Comparison of ENCODE assay signal across 8 mouse cellular contexts in the genomic region with DNA sequence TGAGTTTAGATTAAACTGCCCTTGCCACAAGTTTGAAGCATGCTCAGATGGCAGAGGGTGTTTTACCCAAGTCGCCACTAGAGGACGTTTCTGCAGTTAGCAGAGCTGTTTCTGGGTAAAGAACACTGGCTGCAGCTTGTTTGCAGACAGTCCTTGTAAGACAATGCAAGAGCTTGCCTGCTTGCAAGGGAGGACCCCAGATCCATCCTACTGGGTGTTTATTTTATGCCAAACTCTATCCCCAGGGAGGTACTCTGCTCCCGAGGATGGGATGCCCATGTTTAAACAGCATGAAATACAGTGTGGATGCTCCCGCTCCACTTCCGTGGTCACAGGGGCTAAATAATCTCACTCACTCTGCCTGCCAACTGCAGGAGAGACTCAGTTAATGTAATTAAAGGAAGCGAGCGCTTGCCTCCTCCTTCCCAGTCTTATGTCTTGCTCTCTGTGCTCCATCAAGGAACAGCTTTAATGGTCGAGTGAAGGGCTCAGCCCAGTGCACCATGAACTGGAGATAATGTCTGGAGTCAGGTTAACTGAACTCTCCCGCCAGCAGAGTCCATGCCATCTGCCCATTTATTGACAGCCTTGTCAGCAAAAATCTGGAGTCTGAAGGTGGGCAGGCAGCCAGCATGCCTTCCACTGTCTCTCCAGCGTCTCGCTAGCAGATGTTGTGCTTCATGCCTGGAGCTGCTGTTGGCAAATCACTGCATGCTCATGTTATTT.
DNase-seq lines count a peak whose midpoint lies in the region; ATAC-seq and TF ChIP-seq lines count a peak whose summit lies in the region.

No protein-coding gene starts in this region.

- H3K4me1 ChIP-seq in forebrain, embryonic 15.5 days = peaks cover 49% of the 10 kb centered on the region
- H3K4me1 ChIP-seq in liver, postnatal 0 days (ENCODE audit: insufficient read depth) = no peaks in the 10 kb centered on the region

- H3K27me3 ChIP-seq in C2C12 (ENCODE audit: control insufficient read depth, insufficient read depth, insufficient read length) = no peaks in the 10 kb centered on the region
- no peaks in the 10 kb centered on the region for H3K27me3 ChIP-seq in forebrain, embryonic 15.5 days
- H3K27me3 ChIP-seq in liver, postnatal 0 days (ENCODE audit: insufficient read depth, low read length) = no peaks in the 10 kb centered on the region

- no peak overlapping the region for H3K4me3 ChIP-seq in C2C12 (ENCODE audit: insufficient read depth, poor library complexity, severe bottlenecking)
- peak overlapping the region; percentile 21 for H3K4me3 ChIP-seq in forebrain, embryonic 15.5 days
- H3K4me3 ChIP-seq in liver, postnatal 0 days (ENCODE audit: low read depth, low read length) = no peak overlapping the region

- 2% methylated on average over 11 of the region's 11 CpGs for WGBS in forebrain, embryonic 15.5 days
- WGBS in liver, postnatal 0 days (ENCODE audit: insufficient replicate concordance) = 28% methylated on average over 11 of the region's 11 CpGs

- intact Hi-C loops in heart, postnatal 14 days (cut with DNase I) = loop anchor here (5.0 kb wide), 1 partner anchor 350 kb away; no protein-coding TSS in a partner anchor

- H3K27ac ChIP-seq in forebrain, embryonic 15.5 days (replicated peaks) = peak overlapping the region; percentile 97
- no peak overlapping the region for H3K27ac ChIP-seq in liver, postnatal 0 days (ENCODE audit: low read depth)

- H3K9ac ChIP-seq in forebrain, embryonic 15.5 days (replicated peaks) = peak overlapping the region; percentile 48
- no peak overlapping the region for H3K9ac ChIP-seq in liver, postnatal 0 days (replicated peaks)

- no peaks in the 10 kb centered on the region for H3K79me2 ChIP-seq in C2C12 (ENCODE audit: control insufficient read depth, insufficient read depth)

- H3K9me3 ChIP-seq in forebrain, embryonic 15.5 days = no peaks in the 10 kb centered on the region
- H3K9me3 ChIP-seq in liver, postnatal 0 days (ENCODE audit: low read length) = no peaks in the 10 kb centered on the region

- no peak for TF ChIP-seq EP300 in liver, postnatal 0 days (IDR thresholded peaks at IDR 0.05; ENCODE audit: low read depth)

- H3ac ChIP-seq in C2C12 (ENCODE audit: control insufficient read depth, insufficient read length, low read depth) = no peak overlapping the region

- TF ChIP-seq CTCF in C2C12 (IDR thresholded peaks at IDR 0.05; ENCODE audit: control insufficient read depth, insufficient read depth, insufficient read length) = peak; percentile 3
- peak; percentile 48 for TF ChIP-seq CTCF in liver, postnatal 0 days (IDR thresholded peaks at IDR 0.05; ENCODE audit: low read depth)

- no peaks in the 10 kb centered on the region for H3K36me3 ChIP-seq in C2C12 (ENCODE audit: control insufficient read depth, insufficient read depth)
- H3K36me3 ChIP-seq in forebrain, embryonic 15.5 days = no peaks in the 10 kb centered on the region
- no peaks in the 10 kb centered on the region for H3K36me3 ChIP-seq in liver, postnatal 0 days (replicated peaks; ENCODE audit: insufficient read depth, low read length)

- DNase-seq in c-Kit-positive CD71-negative TER-119-negative erythroid progenitor cells, embryonic 14.5 days (ENCODE audit: low read depth) = peak; percentile 5
- peak; percentile 34 to 39 for DNase-seq in heart, postnatal 14 days
- peak; percentile 55 to 81 for DNase-seq in layer of hippocampus, adult 18-20 months (ENCODE audit: low spot score in 2 of 2)
- DNase-seq in liver, postnatal 0 days = no peak
- DNase-seq in ovary, postnatal 14 days (ENCODE audit: low spot score) = peak; percentile 18
- DNase-seq in thymus, postnatal 0 days (ENCODE audit: low spot score) = no peak

- peak overlapping the region; percentile 48 for H3K4me2 ChIP-seq in forebrain, embryonic 15.5 days (replicated peaks)
- H3K4me2 ChIP-seq in liver, postnatal 0 days (ENCODE audit: low read depth, low read length) = no peak overlapping the region

- peak; percentile 72 for ATAC-seq in forebrain, embryonic 15.5 days (replicated peaks)
- no peak for ATAC-seq in liver, postnatal 0 days

- H3K79me3 ChIP-seq in C2C12 (ENCODE audit: low read depth) = no peaks in the 10 kb centered on the region

TF ChIP-seq in C2C12, 6 proteins besides CTCF, POLR2A, EP300 and RAD21:
- TF ChIP-seq MYOG (IDR thresholded peaks at IDR 0.05; ENCODE audit: control insufficient read depth, extremely low read depth, insufficient read length) (no peak), MYOD1 (IDR thresholded peaks at IDR 0.05; ENCODE audit: control insufficient read depth, insufficient read length, low read depth) (no peak), MAX (IDR thresholded peaks at IDR 0.05) (no peak), FOSL1 (IDR thresholded peaks at IDR 0.05; ENCODE audit: insufficient read depth, low read length, poor library complexity, severe bottlenecking) (no peak), CEBPB (IDR thresholded peaks at IDR 0.05; ENCODE audit: low read depth) (no peak), USF1 (IDR thresholded peaks at IDR 0.05; ENCODE audit: low read depth) (no peak)
TF ChIP-seq in C2C12: peak in this region for 0.

Comparison
In these comparisons a context has a peak if more than half of its experiments do, and no peak if none do; other contexts are left out.
1. DNase-seq: peak in c-Kit-positive CD71-negative TER-119-negative erythroid progenitor cells, embryonic 14.5 days (single experiment), heart, postnatal 14 days (2 of 2), layer of hippocampus, adult 18-20 months (2 of 2) and ovary, postnatal 14 days (single experiment); none in liver, postnatal 0 days (single experiment) and thymus, postnatal 0 days (single experiment).